Mouse (Mus musculus): ENCODE measurements at regions not wholly inside any gene's neighbourhood (a gene's known extent, or its start where the extent isn't known, plus 50 kb on each side); places are given as distances from the start of the nearest gene placed in this dataset.

DNA sequence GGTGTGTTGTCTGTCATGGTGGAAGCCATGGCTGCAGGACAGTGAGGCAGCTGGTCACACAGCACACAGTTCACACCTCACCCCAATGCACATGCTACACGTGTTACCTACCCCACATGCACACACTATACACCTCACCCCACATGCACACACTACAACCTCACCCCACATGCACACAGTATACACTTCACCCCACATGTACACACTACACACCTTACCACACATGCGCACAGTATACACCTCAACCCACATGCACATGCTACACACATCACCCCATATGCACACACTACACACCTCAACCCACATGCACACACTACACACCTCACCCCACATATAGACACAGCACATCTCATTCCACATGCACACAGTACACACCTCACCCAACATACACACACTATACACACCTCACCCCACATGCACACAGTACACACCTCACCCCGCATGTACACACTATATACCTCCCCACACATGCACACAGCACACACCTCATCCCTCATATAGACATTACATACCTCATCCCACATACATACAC, 103.3 kb upstream of the Gm26897 start:
- no peaks in the 10 kb centered on the region for H3K4me1 ChIP-seq (ENCODE audit: control insufficient read depth, insufficient read depth, low read length)
- no peak for TF ChIP-seq POLR2A (IDR thresholded peaks at IDR 0.05; ENCODE audit: low read depth, low read length)
- TF ChIP-seq CTCF (conservative IDR thresholded peaks at IDR 0.05; ENCODE audit: insufficient read depth, insufficient read length, low read depth, low read length) = no peak
- no peaks in the 10 kb centered on the region for H3K27me3 ChIP-seq (replicated peaks; ENCODE audit: control insufficient read depth, insufficient read depth, low read length)
- no peak overlapping the region for H3K27ac ChIP-seq (ENCODE audit: insufficient read depth, low read depth, low read length)
- 95% methylated on average over 3 of the region's 3 CpGs for WGBS
- no peak for DNase-seq
- H3K4me3 ChIP-seq (ENCODE audit: insufficient read depth, low read depth, low read length) = no peak overlapping the region
- no peaks in the 10 kb centered on the region for H3K36me3 ChIP-seq (ENCODE audit: control insufficient read depth, insufficient read depth, low read length)

GRCm38 (mm10) chr5:111631572-111632161, 102.1 kb upstream of the Gm26897 start:
- no peaks in the 10 kb centered on the region for H3K27me3 ChIP-seq (replicated peaks; ENCODE audit: control insufficient read depth, insufficient read depth, low read length)
- H3K27ac ChIP-seq (ENCODE audit: insufficient read depth, low read depth, low read length) = no peak overlapping the region
- peak; percentile 29 for DNase-seq
- no peaks in the 10 kb centered on the region for H3K4me1 ChIP-seq (ENCODE audit: control insufficient read depth, insufficient read depth, low read length)
- H3K36me3 ChIP-seq (ENCODE audit: control insufficient read depth, insufficient read depth, low read length) = no peaks in the 10 kb centered on the region
- no peak for TF ChIP-seq POLR2A (IDR thresholded peaks at IDR 0.05; ENCODE audit: low read depth, low read length)
- TF ChIP-seq CTCF (conservative IDR thresholded peaks at IDR 0.05; ENCODE audit: insufficient read depth, insufficient read length, low read depth, low read length) = no peak
- WGBS = 51% methylated on average over 18 of the region's 18 CpGs
- no peak overlapping the region for H3K4me3 ChIP-seq (ENCODE audit: insufficient read depth, low read depth, low read length)

DNA sequence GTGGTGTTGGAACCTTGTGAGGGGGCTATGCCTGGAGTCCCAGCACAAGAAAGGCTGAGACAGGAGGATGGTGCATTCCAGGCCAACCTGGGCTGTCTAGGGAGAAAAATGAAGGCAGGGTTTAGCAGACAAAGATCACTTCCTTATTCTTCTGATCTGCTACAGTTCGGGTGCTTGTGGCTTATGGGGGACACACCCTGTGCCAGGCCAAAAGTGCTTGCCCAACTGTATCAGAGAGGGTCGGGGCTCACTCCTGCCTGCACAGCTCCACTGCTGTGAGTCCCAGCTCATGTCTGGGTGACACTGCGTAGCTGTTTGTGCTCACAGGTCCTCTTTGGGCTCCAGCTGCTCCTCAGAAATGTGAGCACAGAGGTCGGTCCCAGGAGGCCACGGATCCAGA, 98.6 kb upstream of the Gm26897 start:
- H3K27me3 ChIP-seq (replicated peaks; ENCODE audit: control insufficient read depth, insufficient read depth, low read length) = no peaks in the 10 kb centered on the region
- WGBS = 66% methylated on average over 5 of the region's 5 CpGs
- no peak overlapping the region for H3K4me3 ChIP-seq (ENCODE audit: insufficient read depth, low read depth, low read length)
- no peak for TF ChIP-seq POLR2A (IDR thresholded peaks at IDR 0.05; ENCODE audit: low read depth, low read length)
- TF ChIP-seq CTCF (conservative IDR thresholded peaks at IDR 0.05; ENCODE audit: insufficient read depth, insufficient read length, low read depth, low read length) = no peak
- no peaks in the 10 kb centered on the region for H3K4me1 ChIP-seq (ENCODE audit: control insufficient read depth, insufficient read depth, low read length)
- H3K27ac ChIP-seq (ENCODE audit: insufficient read depth, low read depth, low read length) = no peak overlapping the region
- DNase-seq = no peak
- no peaks in the 10 kb centered on the region for H3K36me3 ChIP-seq (ENCODE audit: control insufficient read depth, insufficient read depth, low read length)

DNA sequence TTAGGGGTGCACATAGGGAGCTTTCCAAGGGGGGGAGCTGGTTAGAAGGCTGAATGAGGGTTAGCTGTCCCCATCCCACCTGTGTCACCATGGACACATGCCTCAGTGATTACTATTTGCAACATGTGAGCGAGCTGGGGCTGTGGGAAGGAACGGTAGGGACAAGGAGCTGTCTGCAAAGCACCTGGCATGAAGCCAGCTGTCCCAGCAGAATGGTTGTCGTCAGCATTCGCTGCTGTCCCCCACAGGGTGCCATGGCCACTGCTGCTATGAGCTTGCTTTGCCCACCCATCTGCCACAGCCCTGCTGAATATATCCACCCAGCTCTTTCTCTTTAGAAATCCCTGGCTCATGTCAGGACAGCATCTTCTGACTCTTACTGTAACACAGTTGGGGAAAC, 96.8 kb upstream of the Gm26897 start:
- Histone ChIP-seq H3K4me3 (ENCODE audit: insufficient read depth, low read depth, low read length) (no peak overlapping the region), H3K36me3 (ENCODE audit: control insufficient read depth, insufficient read depth, low read length) (no peaks in the 10 kb centered on the region), H3K27ac (ENCODE audit: insufficient read depth, low read depth, low read length) (no peak overlapping the region), H3K27me3 (replicated peaks; ENCODE audit: control insufficient read depth, insufficient read depth, low read length) (no peaks in the 10 kb centered on the region), H3K4me1 (ENCODE audit: control insufficient read depth, insufficient read depth, low read length) (no peaks in the 10 kb centered on the region)
- no peak for DNase-seq
- TF ChIP-seq POLR2A (IDR thresholded peaks at IDR 0.05; ENCODE audit: low read depth, low read length) (no peak), CTCF (conservative IDR thresholded peaks at IDR 0.05; ENCODE audit: insufficient read depth, insufficient read length, low read depth, low read length) (no peak)
- 20% methylated on average over 4 of the region's 4 CpGs for WGBS

- Histone ChIP-seq H3K4me1 (ENCODE audit: control insufficient read depth, insufficient read depth, low read length) (no peaks in the 10 kb centered on the region), H3K27ac (ENCODE audit: insufficient read depth, low read depth, low read length) (no peak overlapping the region), H3K27me3 (replicated peaks; ENCODE audit: control insufficient read depth, insufficient read depth, low read length) (no peaks in the 10 kb centered on the region), H3K36me3 (ENCODE audit: control insufficient read depth, insufficient read depth, low read length) (no peaks in the 10 kb centered on the region), H3K4me3 (ENCODE audit: insufficient read depth, low read depth, low read length) (no peak overlapping the region)
- TF ChIP-seq POLR2A (IDR thresholded peaks at IDR 0.05; ENCODE audit: low read depth, low read length) (no peak), CTCF (conservative IDR thresholded peaks at IDR 0.05; ENCODE audit: insufficient read depth, insufficient read length, low read depth, low read length) (no peak)
- DNase-seq = no peak
- 56% methylated on average over 7 of the region's 7 CpGs for WGBS
Observed at GRCm38 (mm10) chr5:111638306-111638705, 95.4 kb upstream of the Gm26897 start.

DNA sequence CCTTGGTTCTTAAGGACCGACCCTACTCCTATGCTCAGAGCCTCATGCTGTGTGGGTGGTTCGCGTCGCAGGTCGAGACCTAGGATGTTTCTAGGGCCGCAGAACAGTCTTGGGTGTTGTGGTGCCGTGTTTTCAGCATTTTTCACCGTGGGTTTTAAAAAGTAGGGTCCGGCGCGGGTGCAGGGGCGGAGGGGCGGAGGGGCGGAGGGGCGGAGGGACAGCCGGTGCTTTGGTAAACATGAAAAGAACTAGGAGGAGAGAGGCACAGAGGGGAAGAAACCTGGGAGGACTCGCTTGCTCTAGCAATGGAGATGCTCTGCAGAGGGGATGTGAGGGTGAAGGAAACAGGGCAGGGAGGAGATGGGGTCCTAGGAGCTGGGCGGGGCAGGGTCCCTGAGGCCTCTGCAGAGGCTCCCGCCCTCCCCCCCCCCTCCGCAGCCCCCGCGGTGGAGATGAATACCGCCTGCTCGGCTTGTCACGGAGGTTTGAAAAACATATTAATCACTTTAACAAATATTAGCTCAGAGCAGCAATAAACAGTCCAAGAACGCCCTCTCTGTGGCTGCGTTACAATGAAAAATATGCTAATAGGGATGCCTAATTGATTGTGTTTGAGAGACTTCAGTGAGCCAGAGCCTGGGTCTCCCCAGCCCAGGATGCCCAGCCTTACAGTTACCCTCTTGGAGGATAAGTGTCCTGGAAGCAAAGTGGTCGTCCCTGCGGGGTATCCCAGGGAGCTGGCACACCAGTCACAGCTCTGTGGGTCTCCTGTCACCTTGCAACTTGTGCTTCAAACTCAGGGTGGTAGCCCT, 94.0 kb upstream of the Gm26897 start:
- no peak for TF ChIP-seq CTCF (conservative IDR thresholded peaks at IDR 0.05; ENCODE audit: insufficient read depth, insufficient read length, low read depth, low read length)
- TF ChIP-seq POLR2A (IDR thresholded peaks at IDR 0.05; ENCODE audit: low read depth, low read length) = no peak
- DNase-seq = peak; percentile 11
- H3K27ac ChIP-seq (ENCODE audit: insufficient read depth, low read depth, low read length) = no peak overlapping the region
- H3K4me1 ChIP-seq (ENCODE audit: control insufficient read depth, insufficient read depth, low read length) = no peaks in the 10 kb centered on the region
- no peak overlapping the region for H3K4me3 ChIP-seq (ENCODE audit: insufficient read depth, low read depth, low read length)
- H3K36me3 ChIP-seq (ENCODE audit: control insufficient read depth, insufficient read depth, low read length) = no peaks in the 10 kb centered on the region
- H3K27me3 ChIP-seq (replicated peaks; ENCODE audit: control insufficient read depth, insufficient read depth, low read length) = no peaks in the 10 kb centered on the region
- WGBS = 18% methylated on average over 29 of the region's 29 CpGs

DNA sequence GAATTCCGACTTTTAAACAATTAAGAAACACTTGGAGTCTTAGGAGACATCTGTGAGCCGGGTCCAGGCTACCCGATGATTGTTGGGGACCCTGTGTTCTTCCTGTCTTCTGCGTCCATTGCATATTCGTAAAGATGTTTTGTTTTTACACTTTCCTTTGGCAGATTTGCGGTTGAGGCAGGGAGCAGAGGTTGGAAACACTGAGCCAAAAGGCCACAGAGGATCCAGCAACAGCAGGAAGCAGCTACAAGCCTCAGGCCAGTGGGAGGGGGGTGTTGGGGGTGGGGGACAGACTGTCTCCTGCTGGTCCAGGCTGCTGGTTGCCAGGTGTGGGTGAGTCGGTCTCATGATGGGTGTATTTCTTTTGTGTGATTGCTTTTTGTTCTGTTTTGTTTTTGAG, 92.7 kb upstream of the Gm26897 start:
- WGBS = 62% methylated on average over 7 of the region's 7 CpGs
- Histone ChIP-seq H3K36me3 (ENCODE audit: control insufficient read depth, insufficient read depth, low read length) (no peaks in the 10 kb centered on the region), H3K4me3 (ENCODE audit: insufficient read depth, low read depth, low read length) (no peak overlapping the region), H3K27me3 (replicated peaks; ENCODE audit: control insufficient read depth, insufficient read depth, low read length) (no peaks in the 10 kb centered on the region), H3K4me1 (ENCODE audit: control insufficient read depth, insufficient read depth, low read length) (no peaks in the 10 kb centered on the region), H3K27ac (ENCODE audit: insufficient read depth, low read depth, low read length) (no peak overlapping the region)
- TF ChIP-seq POLR2A (IDR thresholded peaks at IDR 0.05; ENCODE audit: low read depth, low read length) (no peak), CTCF (conservative IDR thresholded peaks at IDR 0.05; ENCODE audit: insufficient read depth, insufficient read length, low read depth, low read length) (no peak)
- peak; percentile 42 for DNase-seq
